Mouse (Mus musculus) c-Kit-positive CD71-positive TER-119-positive erythroid progenitor cells, embryonic 14.5 days (primary cell): ENCODE measurements around the gene Olfr810.

Source experiments
- DNase-seq: peaks from one replicate; pipeline ENCODE4 v3.0.0-alpha.2; 2013; ENCODE audit warnings: low spot score

Gene Olfr810

GRCm38 (mm10) chr10:129794817-129795216 lies at the start of gene Olfr810:
TSS of gene Olfr810 (minus strand) at chr10:129794917.
- no peak for DNase-seq

DNA sequence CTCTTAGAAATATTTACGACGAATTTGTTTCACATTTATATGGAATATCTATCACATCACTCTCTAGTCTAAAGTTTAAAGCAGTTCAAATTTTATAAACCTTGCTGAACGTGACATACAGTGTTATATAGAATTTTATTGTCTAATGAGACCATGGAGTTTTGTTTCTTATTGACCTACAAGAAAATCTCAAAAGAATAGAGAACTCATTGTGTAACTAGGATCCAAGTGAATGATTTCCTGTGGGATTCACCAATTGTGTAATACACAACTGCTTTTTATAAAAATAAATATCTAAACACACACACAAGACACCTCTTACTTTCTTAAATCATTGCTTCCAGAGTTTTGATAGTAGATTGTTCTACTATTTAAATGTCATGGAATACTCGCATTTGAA lies 9.6 kb upstream of the Olfr810 start, which contains the start of gene Olfr811:
Olfr811 (minus strand) TSS at position 101 of the 400 bp plus-strand sequence.
- no peak for DNase-seq

DNA sequence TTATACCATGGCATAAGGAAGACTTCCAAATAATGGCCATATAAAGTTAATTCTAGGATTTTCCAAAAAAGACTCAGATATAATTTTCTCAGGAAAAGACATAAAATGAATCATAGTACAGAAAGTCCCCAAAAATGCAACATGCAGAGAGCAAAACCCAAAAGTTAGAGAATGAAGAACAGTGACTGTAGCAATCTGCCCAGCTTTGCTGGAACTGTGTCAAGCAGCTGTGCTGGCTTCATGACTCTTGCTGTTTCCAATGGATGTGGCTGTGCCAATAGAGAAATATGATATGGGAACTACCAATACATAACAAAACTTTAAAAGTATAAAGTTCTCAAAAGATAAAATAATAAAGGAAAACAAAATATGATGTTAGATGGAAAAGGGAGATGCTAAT lies 16.6 kb downstream of the Olfr810 start:
- DNase-seq: no peak

- no peak for DNase-seq
Measured at GRCm38 (mm10) chr10:129774338-129774737, 20.4 kb downstream of the Olfr810 start, which contains the start of gene Olfr809. TSS of gene Olfr809 (plus strand) at chr10:129774638.

DNA sequence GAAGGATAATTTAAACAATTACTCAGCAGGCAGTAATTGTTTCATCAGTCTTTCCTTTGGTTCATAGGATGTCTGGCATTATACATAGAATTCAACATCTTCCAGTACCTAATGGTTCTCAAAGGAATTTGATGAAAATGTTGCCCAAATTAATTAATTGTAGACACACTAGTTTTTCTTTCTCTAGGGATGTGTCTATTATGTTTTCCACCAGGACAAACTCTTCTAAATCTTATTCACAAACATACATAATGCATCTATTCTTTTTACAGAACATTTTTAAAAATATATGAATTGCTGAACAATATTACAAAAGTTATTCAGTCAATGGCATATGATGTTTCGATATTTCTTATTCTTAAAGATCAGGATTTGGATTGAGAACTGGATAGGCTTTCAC lies 29.5 kb downstream of the Olfr810 start, which contains the start of gene Olfr808:
Olfr808 (plus strand) TSS at position 301 of the 400 bp plus-strand sequence.
- no peak for DNase-seq

DNA sequence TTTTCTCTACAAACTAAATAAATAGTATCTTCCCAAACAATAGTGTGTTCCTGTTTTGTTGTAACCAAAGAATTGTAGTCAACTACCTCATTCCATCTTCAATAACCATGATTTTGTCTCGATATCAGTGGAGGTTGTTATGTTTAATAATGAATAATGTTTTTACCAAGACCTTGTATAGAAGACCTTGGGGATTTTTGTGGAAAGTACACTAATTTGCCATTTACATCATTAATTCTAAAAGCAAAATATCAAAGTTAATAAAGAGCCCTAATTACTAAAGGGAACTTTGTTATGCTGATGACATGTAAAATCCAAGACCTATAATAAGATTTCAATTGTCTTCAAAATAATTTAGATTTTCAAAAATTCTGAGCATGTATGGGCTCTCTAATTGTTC lies 37.0 kb downstream of the Olfr810 start, which contains the start of gene Olfr807:
Olfr807 (minus strand) TSS at position 101 of the 400 bp plus-strand sequence.
- no peak for DNase-seq

- DNase-seq: no peak
Measured at GRCm38 (mm10) chr10:129741821-129742220, 52.9 kb downstream of the Olfr810 start, which contains the start of gene Olfr806. TSS of gene Olfr806 (minus strand) at chr10:129741921.
